Mouse (Mus musculus): Measurements from ENCODE around the gene Olfr914.

Olfr914 gene

DNA sequence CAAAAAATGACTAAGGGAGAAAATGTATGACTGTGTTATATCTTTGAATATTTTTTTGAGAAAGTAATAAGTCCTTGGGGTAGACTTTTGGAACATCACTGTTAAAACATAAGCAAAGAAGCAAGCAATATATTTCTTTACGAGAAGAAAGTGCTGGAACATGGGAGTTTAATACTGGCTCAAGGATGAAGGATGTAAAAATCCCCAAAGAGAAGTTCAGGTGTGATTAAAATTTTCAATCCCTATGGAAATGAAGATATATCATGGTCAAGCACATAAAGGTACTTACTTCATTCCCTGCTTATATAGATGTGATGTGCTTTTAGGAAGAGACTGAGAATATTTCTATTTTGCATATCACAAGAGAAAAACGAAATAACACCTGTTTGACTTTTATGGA lies at the start of gene Olfr914:
Gene Olfr914 (plus strand): TSS at position 301 of the 400 bp plus-strand sequence.
- no peak for DNase-seq

- DNase-seq = no peak
Measured at GRCm38 (mm10) chr9:38579878-38580277, 25.0 kb upstream of the Olfr914 start, which contains the start of gene Olfr912. Gene Olfr912, plus strand, starts transcription at chr9:38580178.

DNA sequence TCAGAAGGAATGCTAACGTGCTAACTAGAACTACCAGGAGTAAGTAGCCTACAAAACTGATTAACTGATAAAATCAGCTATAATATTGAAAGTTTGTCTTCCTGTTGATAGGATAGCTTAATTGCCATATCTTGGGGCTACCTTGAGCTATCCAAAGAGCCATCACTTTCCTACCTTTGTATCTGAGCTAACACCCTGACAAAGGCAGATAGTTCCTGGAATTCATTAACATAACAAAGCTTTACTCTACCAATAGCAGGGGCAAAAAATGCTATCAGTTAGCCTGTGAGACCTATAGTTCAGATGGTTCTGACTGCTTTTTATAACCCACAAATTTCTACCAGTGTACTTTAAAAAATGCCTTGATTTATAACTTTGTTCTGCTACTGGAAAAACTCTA lies 13.8 kb upstream of the Olfr914 start:
- no peak for DNase-seq

DNA sequence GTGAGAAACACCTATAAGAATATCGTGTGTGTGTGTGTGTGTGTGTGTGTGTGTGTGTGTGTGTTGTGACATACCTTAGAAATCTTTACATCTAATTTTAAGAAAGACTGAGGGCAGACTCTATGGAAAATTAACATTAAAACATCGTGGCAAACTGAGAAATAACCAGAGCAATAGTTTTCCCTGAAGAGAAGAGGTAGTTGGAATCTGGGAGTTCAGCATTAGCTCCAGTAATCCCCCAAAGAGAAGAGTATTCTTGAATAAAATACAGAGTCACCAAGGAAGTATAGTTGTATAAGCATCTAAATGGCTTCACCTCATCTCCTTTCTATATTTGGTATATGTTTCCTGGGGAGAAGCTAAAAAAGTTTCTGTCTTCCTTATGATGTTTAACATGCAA lies 12.4 kb upstream of the Olfr914 start, which contains the start of gene Olfr913:
Gene Olfr913 (plus strand): TSS at position 301 of the 400 bp plus-strand sequence.
- DNase-seq = no peak

DNA sequence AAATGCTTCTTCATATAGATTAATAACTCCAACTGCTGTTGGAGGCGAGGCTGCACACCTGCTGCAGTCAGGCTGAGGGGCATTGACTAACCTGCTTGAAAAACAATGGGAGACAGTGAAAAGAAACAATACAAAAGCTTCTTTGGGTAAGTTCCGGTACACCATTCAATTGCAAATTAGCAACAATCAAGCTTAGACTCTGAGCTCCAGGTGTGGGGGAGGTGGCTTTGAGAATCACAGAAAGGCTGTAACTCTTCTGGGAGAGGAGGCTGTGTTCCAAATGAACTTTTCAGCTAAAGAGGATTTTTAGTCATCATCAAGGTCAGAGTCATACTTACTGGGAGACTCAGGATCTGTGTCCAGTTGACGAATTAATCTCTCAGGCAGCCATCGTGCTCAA lies 27.5 kb downstream of the Olfr914 start:
- DNase-seq = no peak

GRCm38 (mm10) chr9:38659775-38660174 lies 54.9 kb downstream of the Olfr914 start, which contains the start of gene Olfr916:
Gene Olfr916, minus strand, starts transcription at chr9:38659875.
- DNase-seq = no peak

Data from thymus, postnatal 14 days (tissue).